Mouse (Mus musculus) embryo, embryonic 9.5 days (tissue): ENCODE results near the gene Supt5.

ENCODE experiments used
- DNase-seq: peaks from one replicate; pipeline ENCODE4 v3.0.0-alpha.2; 2017; ENCODE audit errors: extremely low spot score

Supt5 gene

GRCm38 (mm10) chr7:28301616-28302433, 36.7 kb downstream of the Supt5 start, which contains the start of gene Dll3:
TSS of gene Dll3 (minus strand) at chr7:28302238.
- peak; percentile 79 for DNase-seq

DNA sequence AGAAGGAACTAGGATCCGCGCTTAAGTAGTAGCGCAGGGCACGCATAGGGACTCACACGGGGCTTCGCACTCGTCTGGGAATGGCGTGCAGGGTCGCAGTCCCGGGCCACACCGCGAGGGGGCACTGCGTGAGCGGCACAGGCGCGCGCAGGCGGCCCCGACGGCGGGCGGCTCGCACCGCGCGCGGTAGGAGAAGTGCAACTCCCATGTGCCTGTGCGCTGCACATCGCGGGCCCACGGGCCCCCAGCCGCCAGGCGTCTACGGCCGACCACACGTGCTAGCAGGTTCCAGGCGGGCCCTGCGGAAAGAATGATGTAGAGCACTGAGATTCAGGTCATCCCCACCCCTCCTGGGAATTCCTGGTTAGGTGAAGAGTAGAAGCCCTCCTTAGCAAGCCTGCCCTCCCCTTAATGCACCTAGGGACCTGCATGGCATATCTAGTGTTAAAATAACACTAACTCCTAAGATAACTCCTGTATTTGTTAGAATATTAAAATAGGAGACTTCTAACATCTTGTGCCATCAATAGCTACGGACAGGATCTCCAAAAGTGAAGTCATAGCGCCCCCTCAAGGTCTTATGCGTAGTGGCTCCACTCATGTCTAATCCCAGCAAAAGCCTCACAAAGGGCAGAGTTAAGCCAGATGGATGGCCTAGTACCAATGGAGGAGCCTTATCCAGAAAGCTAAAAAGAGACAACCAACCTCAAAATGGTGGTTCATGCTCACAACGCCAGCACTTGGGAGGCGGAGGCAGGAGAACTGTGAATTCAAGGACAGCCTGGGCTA, 39.5 kb downstream of the Supt5 start:
- peak; percentile 64 for DNase-seq

- peak; percentile 69 for DNase-seq
Measured at GRCm38 (mm10) chr7:28294481-28294880, 44.1 kb downstream of the Supt5 start.

GRCm38 (mm10) chr7:28290638-28291590, 47.6 kb downstream of the Supt5 start, which contains the start of gene Selenov:
TSS of gene Selenov (minus strand) at chr7:28291186.
- peak; percentile 64 for DNase-seq

- DNase-seq, result peak; percentile 45
Measured at GRCm38 (mm10) chr7:28290165-28290564, 48.4 kb downstream of the Supt5 start.

GRCm38 (mm10) chr7:28280630-28281029, 57.9 kb downstream of the Supt5 start:
- DNase-seq, result no peak

DNA sequence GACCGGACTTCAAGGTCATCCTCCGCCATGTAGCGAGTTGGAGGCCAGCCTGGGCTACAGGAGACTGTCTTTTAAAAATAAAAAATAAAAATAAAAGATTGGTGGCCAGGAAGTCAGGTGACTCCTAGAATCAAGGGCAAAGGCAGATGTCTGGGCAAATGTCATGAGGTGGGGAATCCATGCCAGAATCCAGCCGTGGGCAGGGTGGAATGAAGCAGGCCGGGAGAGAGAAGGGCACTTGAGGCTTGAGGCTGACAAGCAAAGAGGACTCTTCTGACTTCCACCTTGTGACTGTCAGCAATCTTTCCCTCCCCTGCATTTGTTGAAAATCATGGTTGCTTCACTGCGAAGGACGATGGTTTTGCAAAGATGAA, 60.3 kb downstream of the Supt5 start:
- DNase-seq, result no peak

- DNase-seq, result peak; percentile 94
Measured at GRCm38 (mm10) chr7:28277615-28278278, 60.8 kb downstream of the Supt5 start, which contains the start of gene Eid2b. TSS of gene Eid2b (plus strand) at chr7:28277739.

- DNase-seq, result no peak
Measured at GRCm38 (mm10) chr7:28277237-28277614, 61.3 kb downstream of the Supt5 start.

DNA sequence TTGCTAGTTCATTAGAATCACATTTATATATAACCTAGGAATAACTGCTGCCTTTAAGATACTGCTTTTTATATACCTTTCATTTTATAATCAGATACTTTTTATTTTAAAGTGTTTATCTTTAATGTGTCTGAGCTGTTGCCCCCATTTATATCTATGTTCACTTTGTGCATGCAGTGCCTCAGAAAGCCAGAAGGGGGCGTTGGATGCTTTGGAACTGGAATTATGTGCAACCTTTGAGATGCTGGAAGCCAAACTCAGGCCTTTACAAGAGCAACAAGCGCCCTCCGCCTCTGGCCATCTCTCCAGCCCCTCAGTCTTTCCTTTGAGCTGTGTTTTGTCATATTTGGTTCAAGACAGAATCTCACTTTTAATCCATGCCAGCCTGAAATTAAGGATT, 66.8 kb downstream of the Supt5 start:
- no peak for DNase-seq

DNA sequence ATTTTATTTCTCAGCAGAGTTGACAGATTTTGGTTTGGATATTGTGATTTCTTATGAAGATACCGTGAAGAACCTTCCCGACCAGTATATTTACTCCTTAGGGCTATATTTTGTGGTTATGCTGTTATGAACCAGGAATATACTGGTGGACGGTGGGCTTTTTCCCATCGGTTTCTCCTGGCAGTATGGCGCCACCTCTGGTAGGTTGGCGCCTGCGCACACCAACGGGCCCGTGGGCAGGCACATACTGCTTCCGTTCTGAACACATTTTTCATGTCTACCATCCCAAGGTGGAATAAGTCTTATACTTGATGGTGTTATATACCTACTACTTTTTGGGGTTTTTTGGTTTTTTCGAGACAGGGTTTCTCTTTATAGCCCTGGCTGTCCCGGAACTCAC, 69.2 kb downstream of the Supt5 start:
- no peak for DNase-seq

DNA sequence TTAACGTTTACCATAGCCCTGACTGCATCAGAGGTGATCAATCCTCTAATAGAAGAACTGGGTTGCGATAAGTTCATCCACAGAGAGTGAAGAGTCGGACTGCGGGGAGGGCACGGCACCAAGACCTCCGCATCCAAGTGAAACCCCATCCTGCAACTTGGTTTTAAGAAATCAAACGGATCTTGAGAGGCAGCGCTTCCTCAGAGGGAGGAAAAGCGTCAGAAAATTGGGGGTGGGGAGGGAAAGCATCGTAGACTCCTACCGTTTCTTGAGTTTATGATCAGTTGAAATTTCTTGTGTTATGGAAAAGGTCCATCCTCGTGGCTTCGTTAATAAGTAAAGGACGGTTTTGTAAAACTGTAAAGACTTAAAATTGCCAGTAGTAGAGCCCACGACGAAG, 70.0 kb downstream of the Supt5 start:
- no peak for DNase-seq

DNA sequence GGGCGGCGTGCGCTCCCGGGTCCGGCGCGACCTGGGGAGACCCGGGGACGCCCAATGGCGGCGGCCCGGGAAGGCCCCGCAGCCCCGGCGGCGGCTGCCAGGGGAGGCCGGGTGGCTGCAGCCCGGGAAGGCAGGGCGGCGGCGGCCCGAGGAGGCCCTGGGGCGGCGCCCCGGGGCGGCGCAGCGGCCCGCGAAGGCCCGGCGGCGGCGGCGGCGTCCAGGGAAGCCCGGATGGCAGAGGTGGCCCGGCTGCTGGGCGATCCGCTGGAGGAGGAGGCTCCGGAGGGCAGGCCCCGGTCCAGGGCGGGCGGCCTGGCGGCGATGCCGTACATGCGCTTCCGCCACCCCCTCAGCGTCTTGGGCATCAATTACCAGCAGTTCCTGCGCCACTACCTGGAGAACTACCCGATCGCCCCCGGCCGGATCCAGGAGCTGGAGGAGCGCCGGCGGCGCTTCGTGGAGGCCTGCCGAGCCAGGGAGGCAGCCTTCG, 70.5 kb downstream of the Supt5 start:
- peak; percentile 72 for DNase-seq

DNA sequence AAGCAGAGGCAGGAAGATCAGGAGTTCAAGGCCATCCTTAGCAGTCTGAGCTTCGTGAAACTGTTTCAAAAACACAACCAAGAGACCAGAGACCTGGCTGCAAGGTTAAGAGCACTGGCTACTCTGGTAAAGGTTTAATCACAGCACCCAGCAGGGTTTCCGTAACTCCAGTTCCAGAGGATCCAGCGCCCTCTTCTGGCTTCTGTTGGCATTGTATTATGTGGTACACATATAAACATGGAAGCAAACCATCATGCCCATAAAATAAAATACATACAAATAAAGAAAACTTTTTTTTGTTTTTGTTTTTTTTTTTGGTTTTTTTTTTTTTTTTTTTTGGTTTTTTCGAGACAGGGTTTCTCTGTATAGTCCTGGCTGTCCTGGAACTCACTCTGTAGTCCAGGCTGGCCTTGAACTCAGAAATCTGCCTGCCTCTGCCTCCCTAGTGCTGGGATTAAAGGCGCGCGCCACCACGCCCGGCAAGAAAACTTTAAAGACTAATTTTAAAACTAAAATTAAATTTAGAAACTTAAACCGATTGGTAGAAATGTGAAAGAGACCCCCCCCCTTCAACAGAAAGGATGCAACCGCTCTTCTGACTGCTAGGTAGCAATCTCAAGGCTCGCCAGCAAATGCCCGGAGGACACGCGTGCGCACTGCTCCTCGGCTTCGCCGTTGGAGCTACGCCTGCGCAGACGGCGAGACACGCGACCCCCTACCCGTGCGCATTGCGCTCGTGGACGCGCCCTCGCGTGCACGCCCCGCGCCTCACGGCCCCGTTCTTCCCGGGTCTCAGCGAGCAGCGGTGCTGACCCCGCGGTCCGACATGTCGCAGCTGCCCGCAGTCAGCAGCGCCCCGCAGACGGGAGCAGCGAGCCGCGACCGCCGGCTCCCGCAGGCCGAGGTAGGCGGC, 71.2 kb downstream of the Supt5 start, which contains the start of gene Eid2:
Eid2 (plus strand) TSS at position 753 of the 913 bp plus-strand sequence.
- DNase-seq, result peak; percentile 81

DNA sequence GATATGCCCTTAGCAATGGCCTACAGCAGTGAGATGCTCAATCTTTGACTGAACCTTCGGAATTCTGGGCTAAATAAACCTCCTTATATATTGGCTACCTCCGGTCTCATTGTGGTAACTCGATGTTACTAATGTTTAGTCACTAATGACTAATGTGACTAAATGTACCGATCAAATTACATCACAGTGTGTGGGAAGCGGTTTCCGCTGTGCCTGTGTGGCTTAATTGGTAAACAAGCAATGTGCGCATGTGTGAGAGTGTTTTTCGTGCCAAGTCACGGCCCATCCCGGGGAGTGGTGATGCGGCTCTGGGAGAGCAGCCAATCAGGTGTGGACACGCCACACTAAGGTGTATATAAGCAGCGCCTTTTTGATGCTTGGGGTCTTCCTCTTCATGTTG, 73.2 kb downstream of the Supt5 start:
- DNase-seq, result no peak
